Mouse (Mus musculus) megakaryocyte, adult 5-6 weeks (primary cell): ENCODE results near the gene Cpsf4l. TPM values are rescaled to one million over a fixed set of nuclear protein-coding genes. Genes with fewer than 3 reads are reported as not detected.

ENCODE experiments used
- ATAC-seq: 2 replicates; pipeline ENCODE4 v1.8.0; 2016; ENCODE audit warnings: mild to moderate bottlenecking, inconsistent platforms; ENCODE audit not compliant: poor library complexity, severe bottlenecking
- total RNA-seq, 2 experiments: library from RNA; stranded (forward) in 1 of 2; stranded (reverse) in 1 of 2; fragments of 153-499, 151-499 nt in 1 of 2; fragments of 221-1000, 200-1000 nt in 1 of 2; gene quantifications; 2 replicates each; pipeline versions ENCODE4 v1.2.3 to v1.2.4; 2015 to 2017

Cpsf4l gene
- total RNA-seq, 2 experiments from 2014 or later: not detected

GRCm38 (mm10) chr11:113736848-113737552 lies 27.2 kb upstream of the Cpsf4l start:
- ATAC-seq: no peak

- ATAC-seq: no peak
Observed at GRCm38 (mm10) chr11:113735151-113735550, 25.3 kb upstream of the Cpsf4l start.

- peak; percentile 79 for ATAC-seq
Observed at GRCm38 (mm10) chr11:113733631-113734364, 24.0 kb upstream of the Cpsf4l start.

- ATAC-seq: no peak
Observed at GRCm38 (mm10) chr11:113731945-113732612, 22.3 kb upstream of the Cpsf4l start.

GRCm38 (mm10) chr11:113730879-113731278 lies 21.1 kb upstream of the Cpsf4l start:
- no peak for ATAC-seq

- ATAC-seq: no peak
Observed at GRCm38 (mm10) chr11:113729917-113730316, 20.1 kb upstream of the Cpsf4l start.

- ATAC-seq: no peak
Observed at GRCm38 (mm10) chr11:113729239-113729638, 19.4 kb upstream of the Cpsf4l start.

GRCm38 (mm10) chr11:113727992-113728391 lies 18.2 kb upstream of the Cpsf4l start:
- ATAC-seq: no peak

- ATAC-seq: no peak
Observed at GRCm38 (mm10) chr11:113726994-113727888, 17.4 kb upstream of the Cpsf4l start.

GRCm38 (mm10) chr11:113725235-113726048 lies 15.6 kb upstream of the Cpsf4l start:
- no peak for ATAC-seq

- no peak for ATAC-seq
Observed at GRCm38 (mm10) chr11:113722405-113723090, 12.7 kb upstream of the Cpsf4l start.

GRCm38 (mm10) chr11:113717767-113718424 lies 8.1 kb upstream of the Cpsf4l start:
- ATAC-seq: no peak

- ATAC-seq: no peak
Observed at GRCm38 (mm10) chr11:113716132-113716531, 6.3 kb upstream of the Cpsf4l start.

- peak; percentile 84 for ATAC-seq
Observed at GRCm38 (mm10) chr11:113715078-113715674, 5.4 kb upstream of the Cpsf4l start.

GRCm38 (mm10) chr11:113711061-113711460 lies 1.2 kb upstream of the Cpsf4l start:
- no peak for ATAC-seq

GRCm38 (mm10) chr11:113710257-113710777 lies 500 bp upstream of the Cpsf4l start:
- ATAC-seq: no peak

GRCm38 (mm10) chr11:113709272-113709671 lies 545 bp downstream of the Cpsf4l start:
- ATAC-seq: no peak

- ATAC-seq: no peak
Observed at GRCm38 (mm10) chr11:113708629-113709213, 1.1 kb downstream of the Cpsf4l start.
